Mouse (Mus musculus): ENCODE results near the gene Dock8.

Dock8 gene

GRCm38 (mm10) chr19:25251610-25252140 is 252.3 kb downstream of the Dock8 start:
- DNase-seq (ENCODE audit: low spot score), result no peak

Data from urinary bladder, postnatal 10 days (tissue).